Mouse (Mus musculus) embryonic facial prominence, embryonic 12.5 days (tissue): ENCODE measurements around the gene Slc20a1. TPM values are rescaled to one million over a fixed set of nuclear protein-coding genes. Genes with fewer than 3 reads are reported as not detected.

Experiments
- polyA plus RNA-seq: library from polyadenylated mRNA; unstranded; fragments of >200 nt; fragmentation: Nextera tagmentation; extraction: Ambion mirVana; gene quantifications from 2 replicates; pipeline ENCODE4 v1.2.1, GENCODE M21; 2016

The Slc20a1 gene
- polyA plus RNA-seq, 1 experiment from 2014 or later = 43.8 TPM

Other genes starting within 250 kb of the Slc20a1 start
- 2.9 and 3.3 TPM in 2 replicates for gene Zc3h6, start 231.4 kb upstream of the Slc20a1 start, polyA plus RNA-seq
- gene Gm10762, start 231.0 kb upstream of the Slc20a1 start, polyA plus RNA-seq = 31.3 and 33.6 TPM in 2 replicates
- gene Vinac1, start 150.6 kb upstream of the Slc20a1 start, polyA plus RNA-seq = 0.08 and 0.13 TPM in 2 replicates
- gene Ttl, start 132.8 kb upstream of the Slc20a1 start, polyA plus RNA-seq = 19.3 and 20.9 TPM in 2 replicates
- gene Polr1b, start 97.8 kb upstream of the Slc20a1 start, polyA plus RNA-seq = 33.2 and 33.6 TPM in 2 replicates
- 24.7 and 27.2 TPM in 2 replicates for gene Chchd5, start 69.1 kb upstream of the Slc20a1 start, polyA plus RNA-seq
- 42.6 and 47.9 TPM in 2 replicates for gene Ckap2l, start 98.4 kb downstream of the Slc20a1 start, polyA plus RNA-seq
- gene Il1a, start 111.2 kb downstream of the Slc20a1 start, polyA plus RNA-seq = 0.15 TPM in 1 of 2 replicates, not detected in the other
- gene Il1b, start 172.4 kb downstream of the Slc20a1 start, polyA plus RNA-seq = not detected in 2 replicates